ENCODE assay signal across 9 mouse cellular contexts in genomic region chr7:27128162-27128561, GRCm38 (mm10). TPM values are rescaled to one million over a fixed set of nuclear protein-coding genes. Genes with fewer than 3 reads are reported as not detected.
DNase-seq lines count a peak whose midpoint lies in the region; ATAC-seq lines count a peak whose summit lies in the region.
"Had no signal": no experiment of that assay in that cellular context is flagged by ENCODE, and none has a peak within 500 bp of the region (broad histone marks: within the 10 kb centered on the region; RNA-seq: fewer than 3 reads in every experiment).

No protein-coding gene starts in this region.

- no peaks in the 10 kb centered on the region for H3K9me3 ChIP-seq in forebrain, embryonic 15.5 days
- H3K9me3 ChIP-seq in forebrain, embryonic 11.5 days (ENCODE audit: control insufficient read depth, low read length) = no peaks in the 10 kb centered on the region; the same call in 1 of the 2 replicates
- no peaks in the 10 kb centered on the region for H3K9me3 ChIP-seq in hindbrain, embryonic 13.5 days

- H3K36me3 ChIP-seq in forebrain, embryonic 15.5 days = no peaks in the 10 kb centered on the region
- H3K36me3 ChIP-seq in forebrain, embryonic 11.5 days (ENCODE audit: control insufficient read depth, insufficient read depth, low read length) = no peaks in the 10 kb centered on the region
- H3K36me3 ChIP-seq in hindbrain, embryonic 13.5 days = no peaks in the 10 kb centered on the region

- no peaks in the 10 kb centered on the region for H3K27me3 ChIP-seq in forebrain, embryonic 15.5 days
- no peaks in the 10 kb centered on the region for H3K27me3 ChIP-seq in forebrain, embryonic 11.5 days (ENCODE audit: control insufficient read depth, insufficient read depth, low read length)
- no peaks in the 10 kb centered on the region for H3K27me3 ChIP-seq in hindbrain, embryonic 13.5 days

- H3K4me2 ChIP-seq in forebrain, embryonic 15.5 days (replicated peaks) = no peak overlapping the region
- no peak overlapping the region for H3K4me2 ChIP-seq in forebrain, embryonic 11.5 days (ENCODE audit: low read depth, low read length, severe bottlenecking)
- no peak overlapping the region for H3K4me2 ChIP-seq in hindbrain, embryonic 13.5 days

- DNase-seq in forebrain, embryonic 11.5 days (ENCODE audit: low spot score) = no peak
- peak; percentile 57 for DNase-seq in urinary bladder, postnatal 14 days (ENCODE audit: low spot score)
- DNase-seq in urinary bladder, adult 2 months (ENCODE audit: low spot score) = no peak
- DNase-seq in left cerebral cortex, postnatal 25 days (ENCODE audit: low spot score in 2 of 2) = peak; percentile 37 to 48
- DNase-seq in retina, embryonic 14.5 days (ENCODE audit: low spot score) = peak; percentile 40
- DNase-seq in yolk sac, embryonic 10.5 days (ENCODE audit: low spot score) = no peak

- H3K4me1 ChIP-seq in forebrain, embryonic 15.5 days = no peaks in the 10 kb centered on the region
- no peaks in the 10 kb centered on the region for H3K4me1 ChIP-seq in forebrain, embryonic 11.5 days (replicated peaks; ENCODE audit: control insufficient read depth, insufficient read depth, low read length)
- H3K4me1 ChIP-seq in hindbrain, embryonic 13.5 days (replicated peaks) = no peaks in the 10 kb centered on the region

- H3K27ac ChIP-seq in forebrain, embryonic 15.5 days (replicated peaks) = no peak overlapping the region
- H3K27ac ChIP-seq in forebrain, embryonic 11.5 days (ENCODE audit: low read depth, low read length) = no peak overlapping the region
- H3K27ac ChIP-seq in hindbrain, embryonic 13.5 days = no peak overlapping the region

- intact Hi-C loops in left cerebral cortex, postnatal 25 days (cut with DNase I) = loop anchor here (5.0 to 10.0 kb wide), 2 partner anchors 351 to 1273 kb away; no protein-coding TSS in a partner anchor

- WGBS in forebrain, embryonic 15.5 days = 63% methylated on average over 3 of the region's 3 CpGs
- 53% methylated on average over 3 of the region's 3 CpGs for WGBS in forebrain, embryonic 11.5 days
- 59% methylated on average over 3 of the region's 3 CpGs for WGBS in hindbrain, embryonic 13.5 days

- peak; percentile 43; the same call in 1 of the 2 replicates for ATAC-seq in forebrain, embryonic 15.5 days (replicated peaks)
- ATAC-seq in forebrain, embryonic 11.5 days (replicated peaks; ENCODE audit: low FRiP score) = no peak; the same call in 1 of the 2 replicates
- ATAC-seq in hindbrain, embryonic 13.5 days (ENCODE audit: low FRiP score) = peak; percentile 36; the same call in 1 of the 2 replicates

- no peak overlapping the region for H3K9ac ChIP-seq in forebrain, embryonic 15.5 days (replicated peaks)
- no peak overlapping the region for H3K9ac ChIP-seq in forebrain, embryonic 11.5 days (ENCODE audit: low read length)
- no peak overlapping the region for H3K9ac ChIP-seq in hindbrain, embryonic 13.5 days

- H3K4me3 ChIP-seq in forebrain, embryonic 15.5 days = no peak overlapping the region
- no peak overlapping the region for H3K4me3 ChIP-seq in forebrain, embryonic 11.5 days (ENCODE audit: low read depth, low read length)
- H3K4me3 ChIP-seq in hindbrain, embryonic 13.5 days = no peak overlapping the region

RNA-seq across cellular contexts. Expression of gene Cyp2f2, which starts 8.5 kb away (rescaled TPM):
- not detected in 2 replicates for polyA plus RNA-seq in forebrain, embryonic 15.5 days (2015; fragmentation: Nextera tagmentation; extraction: Ambion mirVana)
- not detected in 2 replicates for polyA plus RNA-seq in forebrain, embryonic 11.5 days (2014; fragmentation: Nextera tagmentation; extraction: Ambion mirVana)
- polyA plus RNA-seq in urinary bladder, adult 2 months (2012; rRNA removed) = 30.4 and 47.4 TPM in 2 replicates
- polyA plus RNA-seq in hindbrain, embryonic 13.5 days (2015; fragmentation: Nextera tagmentation; extraction: Ambion mirVana) = 0.12 TPM in 1 of 2 replicates, not detected in the other
- total RNA-seq in left cerebral cortex, postnatal 25 days (2021) = under 1 TPM in 1 of 2 experiments, not detected in 1; 0.41 TPM

RNA-seq across cellular contexts. Expression of gene Cyp2t4, which starts 25.4 kb away (rescaled TPM):
- 0.27 TPM in 2 replicates for polyA plus RNA-seq in forebrain, embryonic 15.5 days (2015; fragmentation: Nextera tagmentation; extraction: Ambion mirVana)
- polyA plus RNA-seq in forebrain, embryonic 11.5 days (2014; fragmentation: Nextera tagmentation; extraction: Ambion mirVana) = 0.27 TPM in 1 of 2 replicates, not detected in the other
- not detected in 2 replicates for polyA plus RNA-seq in urinary bladder, adult 2 months (2012; rRNA removed)
- polyA plus RNA-seq in hindbrain, embryonic 13.5 days (2015; fragmentation: Nextera tagmentation; extraction: Ambion mirVana) = 0.17 and 0.19 TPM in 2 replicates
- not detected for total RNA-seq in left cerebral cortex, postnatal 25 days (2021)
- total RNA-seq: heart, postnatal 36 days had no signal

RNA-seq across cellular contexts. Expression of gene Egln2, which starts 38.4 kb away (rescaled TPM):
- polyA plus RNA-seq in forebrain, embryonic 15.5 days (2015; fragmentation: Nextera tagmentation; extraction: Ambion mirVana) = 107 and 109 TPM in 2 replicates
- polyA plus RNA-seq in forebrain, embryonic 11.5 days (2014; fragmentation: Nextera tagmentation; extraction: Ambion mirVana) = 60.7 and 70.2 TPM in 2 replicates
- 64.2 and 67.5 TPM in 2 replicates for polyA plus RNA-seq in urinary bladder, adult 2 months (2012; rRNA removed)
- polyA plus RNA-seq in hindbrain, embryonic 13.5 days (2015; fragmentation: Nextera tagmentation; extraction: Ambion mirVana) = 89.9 and 92.1 TPM in 2 replicates
- total RNA-seq in left cerebral cortex, postnatal 25 days (2021) = 100 to 1,000 TPM in 1 of 2 experiments, 10 to 100 TPM in 1; 98.1 to 101 TPM

RNA-seq across cellular contexts. Expression of gene Rab4b, which starts 50.5 kb away (rescaled TPM):
- 79.0 and 86.9 TPM in 2 replicates for polyA plus RNA-seq in forebrain, embryonic 15.5 days (2015; fragmentation: Nextera tagmentation; extraction: Ambion mirVana)
- polyA plus RNA-seq in forebrain, embryonic 11.5 days (2014; fragmentation: Nextera tagmentation; extraction: Ambion mirVana) = 52.3 and 52.5 TPM in 2 replicates
- polyA plus RNA-seq in urinary bladder, adult 2 months (2012; rRNA removed) = 69.2 and 85.6 TPM in 2 replicates
- polyA plus RNA-seq in hindbrain, embryonic 13.5 days (2015; fragmentation: Nextera tagmentation; extraction: Ambion mirVana) = 119 and 123 TPM in 2 replicates
- 10 to 100 TPM; 85.3 to 91.2 TPM for total RNA-seq in left cerebral cortex, postnatal 25 days (2021)

RNA-seq across cellular contexts. Expression of gene Gm21983, which starts 52.7 kb away (rescaled TPM):
- polyA plus RNA-seq in forebrain, embryonic 15.5 days (2015; fragmentation: Nextera tagmentation; extraction: Ambion mirVana) = not detected in 2 replicates
- 0.98 TPM in 1 of 2 replicates, not detected in the other for polyA plus RNA-seq in forebrain, embryonic 11.5 days (2014; fragmentation: Nextera tagmentation; extraction: Ambion mirVana)
- not detected in 2 replicates for polyA plus RNA-seq in urinary bladder, adult 2 months (2012; rRNA removed)
- 1.2 TPM in 1 of 2 replicates, not detected in the other for polyA plus RNA-seq in hindbrain, embryonic 13.5 days (2015; fragmentation: Nextera tagmentation; extraction: Ambion mirVana)
- total RNA-seq in left cerebral cortex, postnatal 25 days (2021) = not detected
- total RNA-seq: heart, postnatal 36 days had no signal

Comparison
In these comparisons a context has a peak if more than half of its experiments do, and no peak if none do; other contexts are left out.
1. DNase-seq: peak in urinary bladder, postnatal 14 days (single experiment), left cerebral cortex, postnatal 25 days (2 of 2) and retina, embryonic 14.5 days (single experiment); none in forebrain, embryonic 11.5 days (single experiment), urinary bladder, adult 2 months (single experiment) and yolk sac, embryonic 10.5 days (single experiment).
2. RNA of gene Cyp2f2, which starts 8.5 kb away (polyA plus RNA-seq): 30.4 to 47.4 TPM in urinary bladder, adult 2 months; 0.12 TPM in hindbrain, embryonic 13.5 days, not detected in forebrain, embryonic 15.5 days and not detected in forebrain, embryonic 11.5 days; every median in the first group is over 10 times any median in the second.